Mouse (Mus musculus): ENCODE data around the gene Hpse2.

DNA sequence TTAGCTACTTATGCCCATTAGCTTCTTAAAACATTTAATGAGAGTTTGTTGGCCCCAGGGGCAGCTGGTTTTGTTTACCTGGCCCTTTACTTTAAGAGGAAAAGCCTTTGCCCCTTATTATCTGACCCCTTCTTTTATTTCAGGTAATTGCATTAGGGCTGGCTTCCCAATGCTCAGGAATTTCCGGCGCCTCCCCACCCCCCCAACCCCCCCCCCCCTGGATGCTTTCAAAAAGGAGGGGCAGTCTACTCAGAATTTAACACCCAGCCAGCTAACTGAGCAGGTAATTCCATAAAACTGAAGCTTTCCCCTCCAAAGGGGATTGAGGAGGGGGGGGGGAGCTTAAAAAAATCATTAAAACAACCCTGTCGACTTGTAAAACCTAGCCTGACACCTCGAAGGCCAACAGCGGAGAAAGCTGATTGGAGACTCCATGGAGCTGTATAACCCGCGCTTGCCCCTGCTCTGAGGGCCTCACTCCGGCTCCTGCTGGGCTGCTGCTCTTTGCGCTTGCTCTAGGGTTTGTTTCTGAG lies 451.4 kb downstream of the Hpse2 start:
- TF ChIP-seq CTCF (conservative IDR thresholded peaks at IDR 0.05; ENCODE audit: insufficient read depth, insufficient read length, low read depth, low read length), result no peak
- TF ChIP-seq POLR2A (IDR thresholded peaks at IDR 0.05; ENCODE audit: low read depth, low read length), result no peak

Data from kidney, adult 2 months (tissue).